8 mouse cellular contexts compared by ENCODE assay signal in the genomic region with DNA sequence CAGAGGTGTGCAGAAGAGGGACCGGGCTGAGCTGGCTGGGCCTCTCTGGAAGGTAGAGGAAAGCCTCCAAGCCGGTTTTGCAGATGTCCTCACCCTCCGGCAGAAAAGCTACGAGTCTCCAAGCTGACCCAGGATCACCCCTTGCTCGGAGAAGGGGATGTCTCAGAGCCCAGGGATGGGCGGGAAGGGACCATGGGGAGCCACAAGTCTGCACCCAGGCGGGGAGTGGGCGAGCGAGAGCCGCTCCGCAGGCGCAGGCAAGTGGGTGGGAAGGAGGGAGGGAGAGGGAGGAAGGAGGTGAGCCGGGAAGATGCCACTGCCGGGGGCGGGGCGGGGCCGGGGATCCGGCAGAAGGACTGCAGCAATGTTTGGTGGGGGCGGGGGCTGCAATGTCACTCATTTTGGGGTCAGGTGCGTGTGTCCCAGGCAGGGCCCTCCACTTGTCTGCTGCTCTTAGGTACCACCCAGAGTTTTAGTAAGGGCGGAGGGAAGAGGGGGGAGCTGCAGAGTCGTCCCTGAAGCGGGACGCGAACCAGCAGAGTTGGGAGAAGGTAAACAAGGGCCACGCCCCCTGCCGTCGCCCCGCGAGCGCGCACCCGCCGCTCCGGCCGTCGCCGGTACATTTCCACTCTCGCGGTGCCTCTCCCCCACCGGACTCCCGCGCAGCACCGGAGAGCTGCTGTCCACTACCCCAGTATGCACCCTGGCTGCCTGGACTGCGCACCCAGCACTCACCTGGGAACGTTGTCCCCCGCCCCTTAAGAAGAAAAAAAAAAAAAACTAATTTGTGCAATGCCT. TPM values are rescaled to one million over a fixed set of nuclear protein-coding genes. Genes with fewer than 3 reads are reported as not detected.
DNase-seq lines count a peak whose midpoint lies in the region; ATAC-seq and TF ChIP-seq lines count a peak whose summit lies in the region.

No protein-coding gene starts in this region.

- under 1% methylated on average over 46 of the region's 47 CpGs for WGBS in hindbrain, postnatal 0 days

- ATAC-seq in hindbrain, postnatal 0 days, result peak; percentile 58

- peak overlapping the region; percentile 98 for H3K4me2 ChIP-seq in hindbrain, postnatal 0 days (ENCODE audit: low read depth, low read length)

- peak overlapping the region; percentile 83 for H3K9ac ChIP-seq in hindbrain, postnatal 0 days (replicated peaks; ENCODE audit: low read length)

- H3K9me3 ChIP-seq in hindbrain, postnatal 0 days (ENCODE audit: low read length), result no peaks in the 10 kb centered on the region

- H3K4me1 ChIP-seq in hindbrain, postnatal 0 days (ENCODE audit: insufficient read depth, low read length), result 0 out of 2 replicates have a peak, but pooled peaks cover 4% of the 10 kb centered on the region

- H3K27me3 ChIP-seq in hindbrain, postnatal 0 days (ENCODE audit: insufficient read depth, low read length), result no peaks in the 10 kb centered on the region

- no peak for TF ChIP-seq CTCF in hindbrain, postnatal 0 days (IDR thresholded peaks at IDR 0.05; ENCODE audit: low read depth)
- TF ChIP-seq CTCF in left cerebral cortex, adult 2 months (IDR thresholded peaks at IDR 0.05), result peak; percentile 44

- H3K4me3 ChIP-seq in hindbrain, postnatal 0 days (ENCODE audit: low read length), result peak overlapping the region; percentile 73
- peak overlapping the region; percentile 97 for H3K4me3 ChIP-seq in left cerebral cortex, adult 2 months

- H3K27ac ChIP-seq in hindbrain, postnatal 0 days, result peak overlapping the region; percentile 88
- peak overlapping the region; percentile 99 for H3K27ac ChIP-seq in left cerebral cortex, adult 2 months

- intact Hi-C loops in left cerebral cortex, adult 2 months (cut with DNase I), result loop anchor here (1.0 to 5.0 kb wide), 4 partner anchors 35 to 243 kb away; a partner anchor contains a TSS

- no peaks in the 10 kb centered on the region for H3K36me3 ChIP-seq in hindbrain, postnatal 0 days (ENCODE audit: insufficient read depth, low read length)

- DNase-seq in R1 (ENCODE audit: low read depth, low spot score), result peak; percentile 89
- peak; percentile 81 to 86 for DNase-seq in cerebellum, postnatal 36 days
- DNase-seq in gastrocnemius, adult 18-20 months (ENCODE audit: low spot score), result peak; percentile 69
- DNase-seq in hindbrain, postnatal 0 days (ENCODE audit: low spot score), result peak; percentile 67
- peak; percentile 78 to 79 for DNase-seq in left cerebral cortex, adult 2 months (ENCODE audit: extremely low spot score in 1 of 2, low spot score in 2 of 2)
- DNase-seq in lung, postnatal 4 days, result peak; percentile 81 to 83
- peak; percentile 82 for DNase-seq in right cerebral cortex, adult 18-20 months
- DNase-seq in urinary bladder, adult 2 months (ENCODE audit: low spot score), result peak; percentile 70

RNA-seq across cellular contexts. Expression of a gene that starts 1.4 kb away (rescaled TPM):
- 1 to 10 TPM; 6.5 to 9.4 TPM for total RNA-seq in gastrocnemius, adult 18-20 months (2021)
- total RNA-seq in hindbrain, postnatal 0 days (2014; rRNA removed), result 3.1 and 4.3 TPM in 2 replicates
- 1.1 and 1.2 TPM in 2 replicates for polyA plus RNA-seq in hindbrain, postnatal 0 days (2015; fragmentation: Nextera tagmentation; extraction: Ambion mirVana)
- total RNA-seq in left cerebral cortex, adult 2 months (2021), result 10 to 100 TPM; 49.6 to 60.3 TPM
- 10.6 and 16.1 TPM in 2 replicates for polyA plus RNA-seq in urinary bladder, adult 2 months (2012; rRNA removed)

Comparison
In these comparisons a context has a peak if more than half of its experiments do, and no peak if none do; other contexts are left out.
1. Peak in every context shown above with its lines: DNase-seq, ATAC-seq, H3K4me3 ChIP-seq and H3K27ac ChIP-seq.